Mouse (Mus musculus) midbrain, embryonic 13.5 days (tissue): ENCODE results near the gene Prss46. TPM values are rescaled to one million over a fixed set of nuclear protein-coding genes. Genes with fewer than 3 reads are reported as not detected.

Experiments used
- ATAC-seq: fragments of 200-750 bp; cut with Nextera tagmentation; 2 replicates; pipeline ENCODE4 v1.8.0; 2017; ENCODE audit warnings: mild to moderate bottlenecking, moderate TSS enrichment, moderate library complexity
- H3K27ac ChIP-seq: fragments of 300-500 bp; sonication (generic); 2 replicates; pipeline ENCODE4 v1.5.1; 2015; ENCODE audit warnings: inconsistent platforms, mild to moderate bottlenecking, moderate library complexity
- H3K27me3 ChIP-seq: fragments of 300-500 bp; sonication (generic); 2 replicates; pipeline ENCODE4 v1.6.1; 2015; ENCODE audit warnings: mild to moderate bottlenecking, inconsistent platforms
- H3K36me3 ChIP-seq: fragments of 300-500 bp; sonication (generic); 2 replicates; pipeline ENCODE4 v1.6.1; 2015; ENCODE audit warnings: mild to moderate bottlenecking, inconsistent platforms
- H3K4me1 ChIP-seq: fragments of 300-500 bp; sonication (generic); replicated peaks from 2 replicates; pipeline ENCODE4 v1.6.1; 2015; ENCODE audit warnings: inconsistent platforms
- H3K4me2 ChIP-seq: fragments of 300-500 bp; sonication (generic); replicated peaks from 2 replicates; pipeline ENCODE4 v1.6.1; 2015; ENCODE audit warnings: moderate library complexity, mild to moderate bottlenecking, inconsistent platforms
- H3K4me3 ChIP-seq: fragments of 300-500 bp; sonication (generic); replicated peaks from 2 replicates; pipeline ENCODE4 v1.5.1; 2015; ENCODE audit warnings: mild to moderate bottlenecking, inconsistent platforms
- H3K9ac ChIP-seq: fragments of 300-500 bp; sonication (generic); replicated peaks from 2 replicates; pipeline ENCODE4 v1.6.1; 2015; ENCODE audit warnings: mild to moderate bottlenecking, inconsistent platforms
- H3K9me3 ChIP-seq: fragments of 300-500 bp; sonication (generic); 2 replicates; pipeline ENCODE4 v1.6.1; 2016; ENCODE audit warnings: mild to moderate bottlenecking, inconsistent platforms
- WGBS: fragments of 180-500 bp; shearing (Covaris S2); methylation state at CpG from one replicate; pipeline ENCODE4 v1.1.7; 2015; 5-methylcytosine and 5-hydroxymethylcytosine counted together
- polyA plus RNA-seq: library from polyadenylated mRNA; unstranded; fragments of >200 nt; fragmentation: Nextera tagmentation; extraction: Ambion mirVana; gene quantifications from 2 replicates; pipeline ENCODE4 v1.2.1, GENCODE M21; 2015

The Prss46 gene
- polyA plus RNA-seq, 1 experiment from 2014 or later, result not detected

- Histone ChIP-seq H3K4me1 (0 out of 2 replicates have a peak, but pooled peaks cover 3% of the 10 kb centered on the region), H3K27ac (no peak within 1 kb of the TSS), H3K9ac (no peak within 1 kb of the TSS), H3K9me3 (no peaks in the 10 kb centered on the region), H3K4me2 (no peak within 1 kb of the TSS), H3K27me3 (no peaks in the 10 kb centered on the region), H3K36me3 (no peaks in the 10 kb centered on the region), H3K4me3 (no peak within 1 kb of the TSS)
- ATAC-seq, result no peak
- WGBS, result 84% methylated on average over 19 of the region's 19 CpGs
Measured at GRCm38 (mm10) chr9:110834411-110834810, 9.9 kb upstream of the Prss46 start, which contains the start of gene Prss45. Gene Prss45, plus strand, starts transcription at chr9:110834588.

- no peak for ATAC-seq
- WGBS, result 49% methylated on average over 10 of the region's 10 CpGs
Measured at GRCm38 (mm10) chr9:110834961-110835360, 9.3 kb upstream of the Prss46 start.

GRCm38 (mm10) chr9:110836112-110836511 lies 8.2 kb upstream of the Prss46 start:
- no peak overlapping the region for H3K27ac ChIP-seq
- no peaks in the 10 kb centered on the region for H3K9me3 ChIP-seq
- H3K27me3 ChIP-seq, result no peaks in the 10 kb centered on the region
- no peak overlapping the region for H3K4me2 ChIP-seq
- no peak overlapping the region for H3K4me3 ChIP-seq
- no peak for ATAC-seq
- H3K9ac ChIP-seq, result no peak overlapping the region
- H3K36me3 ChIP-seq, result no peaks in the 10 kb centered on the region
- 0 out of 2 replicates have a peak, but pooled peaks cover 3% of the 10 kb centered on the region for H3K4me1 ChIP-seq
- WGBS, result 46% methylated on average over 2 of the region's 2 CpGs

More at GRCm38 (mm10) chr9:110834961-110835360, 9.3 kb upstream of the Prss46 start:
- no peaks in the 10 kb centered on the region for H3K27me3 ChIP-seq
- H3K27ac ChIP-seq, result no peak overlapping the region
- no peaks in the 10 kb centered on the region for H3K9me3 ChIP-seq
- H3K4me1 ChIP-seq, result 0 out of 2 replicates have a peak, but pooled peaks cover 3% of the 10 kb centered on the region
- H3K36me3 ChIP-seq, result no peaks in the 10 kb centered on the region
- H3K4me2 ChIP-seq, result no peak overlapping the region
- H3K9ac ChIP-seq, result no peak overlapping the region
- no peak overlapping the region for H3K4me3 ChIP-seq

GRCm38 (mm10) chr9:110840905-110841304 lies 3.4 kb upstream of the Prss46 start:
- H3K4me2 ChIP-seq, result no peak overlapping the region
- no peak overlapping the region for H3K27ac ChIP-seq
- no peak overlapping the region for H3K9ac ChIP-seq
- 82% methylated on average over 6 of the region's 6 CpGs for WGBS
- no peak overlapping the region for H3K4me3 ChIP-seq
- no peaks in the 10 kb centered on the region for H3K9me3 ChIP-seq
- 0 out of 2 replicates have a peak, but pooled peaks cover 3% of the 10 kb centered on the region for H3K4me1 ChIP-seq
- no peaks in the 10 kb centered on the region for H3K27me3 ChIP-seq
- H3K36me3 ChIP-seq, result no peaks in the 10 kb centered on the region
- ATAC-seq, result no peak

- no peaks in the 10 kb centered on the region for H3K9me3 ChIP-seq
- no peak for ATAC-seq
- no peak overlapping the region for H3K9ac ChIP-seq
- H3K36me3 ChIP-seq, result no peaks in the 10 kb centered on the region
- H3K4me3 ChIP-seq, result no peak overlapping the region
- no peaks in the 10 kb centered on the region for H3K4me1 ChIP-seq
- no peaks in the 10 kb centered on the region for H3K27me3 ChIP-seq
- WGBS, result 93% methylated on average over 2 of the region's 2 CpGs
- no peak overlapping the region for H3K4me2 ChIP-seq
- no peak overlapping the region for H3K27ac ChIP-seq
Measured at GRCm38 (mm10) chr9:110841438-110841837, 2.9 kb upstream of the Prss46 start.

- no peak overlapping the region for H3K9ac ChIP-seq
- no peak overlapping the region for H3K4me3 ChIP-seq
- ATAC-seq, result no peak
- no peaks in the 10 kb centered on the region for H3K36me3 ChIP-seq
- no peaks in the 10 kb centered on the region for H3K4me1 ChIP-seq
- 83% methylated on average over 7 of the region's 7 CpGs for WGBS
- no peak overlapping the region for H3K4me2 ChIP-seq
- no peaks in the 10 kb centered on the region for H3K9me3 ChIP-seq
- no peak overlapping the region for H3K27ac ChIP-seq
- H3K27me3 ChIP-seq, result no peaks in the 10 kb centered on the region
Measured at GRCm38 (mm10) chr9:110849162-110849561, 4.9 kb downstream of the Prss46 start.

GRCm38 (mm10) chr9:110855903-110856302 lies 11.6 kb downstream of the Prss46 start:
- Histone ChIP-seq H3K4me1 (peaks cover 6% of the 10 kb centered on the region), H3K36me3 (no peaks in the 10 kb centered on the region), H3K4me2 (no peak overlapping the region), H3K9me3 (no peaks in the 10 kb centered on the region), H3K4me3 (no peak overlapping the region), H3K9ac (no peak overlapping the region), H3K27ac (no peak overlapping the region), H3K27me3 (peaks cover 25% of the 10 kb centered on the region)
- ATAC-seq, result no peak
- 74% methylated on average over 7 of the region's 7 CpGs for WGBS

- Histone ChIP-seq H3K4me2 (no peak overlapping the region), H3K9me3 (no peaks in the 10 kb centered on the region), H3K4me1 (peaks cover 6% of the 10 kb centered on the region), H3K36me3 (no peaks in the 10 kb centered on the region), H3K9ac (no peak overlapping the region), H3K4me3 (no peak overlapping the region), H3K27ac (no peak overlapping the region), H3K27me3 (peaks cover 25% of the 10 kb centered on the region)
- WGBS, result 78% methylated on average over 4 of the region's 4 CpGs
- ATAC-seq, result no peak
Measured at GRCm38 (mm10) chr9:110856920-110857319, 12.6 kb downstream of the Prss46 start.

- Histone ChIP-seq H3K9me3 (no peaks in the 10 kb centered on the region), H3K4me3 (peak within 1 kb of the TSS; percentile 31), H3K27ac (no peak within 1 kb of the TSS), H3K27me3 (peaks cover 25% of the 10 kb centered on the region), H3K36me3 (no peaks in the 10 kb centered on the region), H3K9ac (peak within 1 kb of the TSS; percentile 36; the same call in 1 of the 2 replicates), H3K4me2 (peak within 1 kb of the TSS; percentile 50), H3K4me1 (peaks cover 6% of the 10 kb centered on the region)
- WGBS, result 8% methylated on average over 48 of the region's 50 CpGs
- no peak for ATAC-seq
Measured at GRCm38 (mm10) chr9:110857781-110858472, 13.6 kb downstream of the Prss46 start, which contains the start of gene Prss50. Gene Prss50, plus strand, starts transcription at chr9:110857967.

GRCm38 (mm10) chr9:110858523-110858922 lies 14.2 kb downstream of the Prss46 start:
- Histone ChIP-seq H3K36me3 (no peaks in the 10 kb centered on the region), H3K4me2 (no peak overlapping the region), H3K4me3 (no peak overlapping the region), H3K9ac (no peak overlapping the region), H3K27me3 (peaks cover 25% of the 10 kb centered on the region), H3K9me3 (no peaks in the 10 kb centered on the region), H3K4me1 (peaks cover 6% of the 10 kb centered on the region), H3K27ac (no peak overlapping the region)
- WGBS, result 55% methylated on average over 5 of the region's 5 CpGs
- ATAC-seq, result no peak

- no peak overlapping the region for H3K4me3 ChIP-seq
- H3K9me3 ChIP-seq, result no peaks in the 10 kb centered on the region
- ATAC-seq, result no peak
- no peak overlapping the region for H3K27ac ChIP-seq
- WGBS, result 89% methylated on average over 5 of the region's 5 CpGs
- no peak overlapping the region for H3K4me2 ChIP-seq
- no peaks in the 10 kb centered on the region for H3K36me3 ChIP-seq
- no peak overlapping the region for H3K9ac ChIP-seq
- peaks cover 6% of the 10 kb centered on the region for H3K4me1 ChIP-seq
- H3K27me3 ChIP-seq, result peaks cover 25% of the 10 kb centered on the region
Measured at GRCm38 (mm10) chr9:110858967-110859596, 14.8 kb downstream of the Prss46 start.

GRCm38 (mm10) chr9:110871030-110871429 lies 26.7 kb downstream of the Prss46 start:
- H3K4me2 ChIP-seq, result no peak overlapping the region
- 19% methylated on average over 7 of the region's 7 CpGs for WGBS
- ATAC-seq, result no peak

More at GRCm38 (mm10) chr9:110871030-110871429, 26.7 kb downstream of the Prss46 start:
- no peaks in the 10 kb centered on the region for H3K36me3 ChIP-seq
- H3K9me3 ChIP-seq, result no peaks in the 10 kb centered on the region
- H3K27ac ChIP-seq, result no peak overlapping the region
- peaks cover 24% of the 10 kb centered on the region for H3K4me1 ChIP-seq
- peaks cover 20% of the 10 kb centered on the region for H3K27me3 ChIP-seq
- no peak overlapping the region for H3K9ac ChIP-seq
- no peak overlapping the region for H3K4me3 ChIP-seq
